Mouse (Mus musculus) myocyte (in vitro differentiated cells): ENCODE measurements around the gene Hist1h1e.
A peak's percentile ranks its signal among the peaks of the same experiment; 100 is the strongest.

ENCODE experiments used
- MYOG ChIP-seq, 3 experiments: IDR thresholded peaks; one replicate each; pipeline ENCODE4 v1.6.1; 2011; ENCODE audit warnings: control low read depth in 2 of 3, low read depth in 2 of 3, mild to moderate bottlenecking in 2 of 3; ENCODE audit not compliant: insufficient read length in 2 of 3, control insufficient read depth in 1 of 3, insufficient read depth in 1 of 3
- POLR2A ChIP-seq: IDR thresholded peaks from one replicate; pipeline ENCODE4 v1.6.1; 2011; ENCODE audit warnings: low read depth, mild to moderate bottlenecking, control low read depth, moderate library complexity; ENCODE audit not compliant: insufficient read length
- POLR2AphosphoS2 ChIP-seq: IDR thresholded peaks from one replicate; pipeline ENCODE4 v1.6.1; 2011; ENCODE audit warnings: low read depth, control low read depth; ENCODE audit not compliant: insufficient read length
- TCF12 ChIP-seq: IDR thresholded peaks from one replicate; pipeline ENCODE4 v1.6.1; 2011; ENCODE audit warnings: mild to moderate bottlenecking, control low read depth; ENCODE audit not compliant: poor library complexity, insufficient read depth, severe bottlenecking

DNA sequence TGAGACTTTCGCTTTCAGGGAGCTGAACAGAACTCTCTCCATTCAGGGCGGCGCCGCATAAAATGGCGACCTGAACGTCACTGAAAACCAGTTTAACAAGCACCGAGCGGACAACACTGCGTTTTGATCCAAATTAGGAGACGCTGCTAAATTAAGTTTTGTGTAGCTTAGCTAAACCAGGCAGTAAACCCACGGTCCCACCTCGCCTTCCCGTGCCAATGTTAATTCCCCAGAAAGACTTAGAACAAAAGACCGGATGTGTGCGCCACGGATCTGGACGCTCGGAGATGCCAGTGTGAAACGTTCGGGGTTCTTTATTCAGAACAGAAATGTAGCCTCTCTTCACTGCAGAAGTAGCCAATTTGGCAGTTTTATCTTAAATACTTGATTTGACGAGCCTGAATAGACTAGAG lies 37.3 kb downstream of the Hist1h1e start:
- peak; percentile 56 for TF ChIP-seq POLR2A
- TF ChIP-seq POLR2AphosphoS2: peak; percentile 79
- TF ChIP-seq MYOG (IDR thresholded peaks at IDR 0.05; ENCODE audit: control insufficient read depth in 1 of 3, insufficient read depth in 1 of 3, insufficient read length in 2 of 3, low read depth in 2 of 3): no peak
- TF ChIP-seq TCF12: no peak
